Mouse (Mus musculus) retina, adult 2 months (tissue): Measurements from ENCODE around the gene Ssx2ip.

Source experiments
- DNase-seq: peaks from one replicate; pipeline ENCODE4 v3.0.0-alpha.2; 2012; ENCODE audit warnings: low read depth, low spot score

The Ssx2ip gene

DNA sequence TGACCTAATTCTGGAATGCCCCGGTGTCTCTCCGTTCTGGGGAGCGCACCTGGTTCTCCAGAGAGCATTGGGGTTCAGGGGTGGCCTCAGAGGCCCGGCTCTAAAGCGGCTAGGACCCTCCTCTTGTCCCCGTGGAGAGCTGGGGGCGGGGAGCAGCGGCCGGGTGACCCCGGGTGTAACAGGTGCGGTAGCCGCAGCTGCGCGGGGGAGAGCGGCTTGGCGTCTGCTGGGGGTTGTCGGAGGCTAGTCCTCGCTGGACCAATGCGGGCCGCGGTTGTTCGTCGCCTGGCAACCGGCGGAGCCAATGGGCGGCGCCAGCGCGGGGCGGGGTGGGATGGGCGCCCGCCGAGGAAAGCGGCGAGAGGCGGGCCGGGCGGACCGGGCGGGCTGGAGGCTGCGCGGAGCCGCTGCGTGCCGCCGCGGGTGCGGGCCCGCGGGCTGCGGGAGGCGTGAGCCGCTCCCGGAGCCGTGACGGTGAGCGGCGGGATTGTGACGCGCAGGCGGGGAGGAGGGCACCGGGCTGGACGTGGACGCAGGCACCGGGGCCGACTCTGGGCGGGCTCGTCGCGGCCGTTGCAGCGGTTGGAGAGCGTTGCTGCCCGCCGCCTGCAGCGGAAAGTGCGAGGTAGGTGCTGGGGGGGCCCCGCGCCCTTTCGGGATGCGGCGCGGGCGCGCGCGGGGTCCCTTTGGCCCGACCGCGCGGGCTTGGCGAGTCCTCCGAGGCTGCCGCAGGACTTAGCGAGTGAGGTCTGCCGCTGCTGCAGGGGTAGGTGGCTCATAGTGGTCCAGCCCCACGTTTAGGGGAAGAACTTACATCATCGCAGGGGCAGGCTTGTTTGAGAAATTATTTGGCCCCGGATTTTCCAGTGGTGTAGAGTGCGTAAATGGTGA is at the start of gene Ssx2ip:
Gene Ssx2ip, plus strand, starts transcription at position 332 of the 891 bp plus-strand sequence.
- DNase-seq, result peak; percentile 94

- DNase-seq, result no peak
Observed at GRCm38 (mm10) chr3:146355146-146355545, 49.3 kb upstream of the Ssx2ip start.

DNA sequence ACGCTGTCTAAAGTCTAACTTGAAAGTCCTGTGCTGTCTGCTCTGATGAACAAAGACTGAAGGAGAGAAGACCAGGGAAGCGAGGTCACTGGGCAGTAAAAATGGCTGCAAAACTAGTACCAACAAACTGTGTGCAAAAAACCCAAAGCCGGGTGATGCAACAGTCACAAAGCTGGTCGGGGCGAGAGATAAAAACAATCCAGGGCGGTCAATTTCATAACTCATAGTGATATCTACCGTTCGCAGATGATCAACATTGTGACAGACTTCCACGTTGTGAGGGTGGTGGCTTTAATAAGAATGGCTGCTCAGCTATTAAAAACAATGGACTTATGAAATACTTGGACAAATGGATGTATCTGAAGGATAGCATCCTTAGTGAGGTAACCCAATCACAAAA is 39.0 kb upstream of the Ssx2ip start:
- DNase-seq, result no peak

DNA sequence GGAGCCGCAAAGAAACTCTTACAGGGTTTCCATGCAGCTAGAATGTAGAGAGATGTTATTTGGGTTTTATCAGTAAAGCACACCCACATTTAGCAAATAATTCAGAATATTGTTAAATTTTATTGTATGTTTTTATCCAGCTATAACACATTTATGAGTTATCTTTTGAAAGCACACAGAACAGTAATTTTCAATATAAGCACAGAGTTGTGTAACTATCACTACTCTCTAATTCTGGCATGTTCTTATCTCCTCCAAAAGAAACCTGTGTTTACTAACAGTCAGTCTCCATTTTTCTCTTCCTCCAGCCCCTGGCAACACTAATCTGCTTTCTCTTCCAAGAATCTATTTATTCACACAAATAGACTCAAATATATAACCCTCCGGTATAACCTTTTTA is 37.4 kb upstream of the Ssx2ip start:
- DNase-seq, result no peak

DNA sequence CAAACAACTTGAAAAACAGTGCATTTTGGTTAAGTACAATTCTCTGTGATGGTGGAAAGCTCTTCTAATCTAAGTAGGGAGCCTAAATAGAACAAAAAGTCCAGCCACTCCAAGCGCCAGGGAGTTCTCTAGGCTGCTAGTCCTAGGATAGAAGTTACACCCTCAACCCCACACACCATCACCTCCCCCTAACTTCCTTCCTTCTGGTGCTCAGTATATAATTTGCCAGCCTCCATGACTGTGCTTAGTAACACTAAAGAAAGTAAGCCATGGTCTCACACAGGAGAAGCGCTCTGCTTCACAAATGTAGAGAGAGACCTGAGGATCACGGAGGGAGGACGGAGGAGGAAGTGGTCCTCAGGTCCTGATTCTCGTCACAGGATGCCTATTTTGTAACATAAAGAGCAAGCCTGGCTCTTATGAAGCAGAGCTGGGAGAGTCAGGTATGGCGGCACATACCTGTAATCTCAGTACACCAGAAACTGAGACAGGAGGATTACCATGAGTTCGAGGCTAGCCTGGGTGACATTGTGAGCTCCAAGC is 33.8 kb upstream of the Ssx2ip start:
- no peak for DNase-seq

DNA sequence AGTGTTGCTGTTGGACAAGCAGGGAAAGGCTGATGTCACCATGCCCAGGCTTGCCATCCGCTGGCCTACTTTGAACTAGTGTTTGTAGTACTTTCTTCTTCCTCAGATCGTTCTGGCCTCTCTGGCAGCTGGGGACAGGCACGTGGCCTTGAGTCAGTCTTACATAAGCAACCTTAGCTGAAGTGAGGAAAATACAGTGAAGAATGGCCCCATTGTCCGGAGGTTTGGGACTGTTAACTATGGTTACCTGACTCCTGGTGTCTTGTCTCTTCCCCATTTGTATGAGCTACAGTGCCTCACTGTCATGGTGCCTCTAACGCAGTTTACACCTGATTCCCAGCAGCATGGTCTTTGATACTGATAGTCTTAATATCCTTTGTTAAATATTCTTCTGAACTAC is 33.2 kb upstream of the Ssx2ip start:
- no peak for DNase-seq

DNA sequence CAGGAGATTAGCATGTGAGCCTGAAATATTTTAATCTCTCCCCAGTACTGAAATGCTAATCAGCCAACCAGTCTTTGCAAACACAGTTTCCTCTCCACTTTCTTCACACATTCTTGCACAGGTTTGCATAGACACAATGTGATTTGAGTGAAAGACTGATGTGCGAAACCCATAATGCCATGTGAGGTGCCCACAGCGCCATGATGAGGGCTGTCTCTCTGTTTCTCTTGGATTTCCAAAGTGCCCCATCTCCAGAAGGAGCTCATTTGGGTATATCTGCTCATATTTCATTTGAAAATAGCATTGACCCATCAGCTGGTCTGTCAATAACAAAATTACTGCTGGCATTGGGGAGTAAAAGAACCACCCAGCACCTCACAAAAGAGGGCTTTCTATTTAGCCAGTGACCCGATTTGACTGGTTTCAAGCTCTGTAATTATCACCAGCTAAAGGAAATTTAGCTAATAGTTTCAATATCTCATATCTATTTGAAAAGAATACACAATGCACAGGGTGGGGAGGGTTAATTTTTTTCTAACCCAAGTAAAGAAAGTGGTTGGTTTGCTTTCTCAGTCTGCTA is 29.8 kb upstream of the Ssx2ip start:
- no peak for DNase-seq

- no peak for DNase-seq
Observed at GRCm38 (mm10) chr3:146375224-146375657, 29.2 kb upstream of the Ssx2ip start.

DNA sequence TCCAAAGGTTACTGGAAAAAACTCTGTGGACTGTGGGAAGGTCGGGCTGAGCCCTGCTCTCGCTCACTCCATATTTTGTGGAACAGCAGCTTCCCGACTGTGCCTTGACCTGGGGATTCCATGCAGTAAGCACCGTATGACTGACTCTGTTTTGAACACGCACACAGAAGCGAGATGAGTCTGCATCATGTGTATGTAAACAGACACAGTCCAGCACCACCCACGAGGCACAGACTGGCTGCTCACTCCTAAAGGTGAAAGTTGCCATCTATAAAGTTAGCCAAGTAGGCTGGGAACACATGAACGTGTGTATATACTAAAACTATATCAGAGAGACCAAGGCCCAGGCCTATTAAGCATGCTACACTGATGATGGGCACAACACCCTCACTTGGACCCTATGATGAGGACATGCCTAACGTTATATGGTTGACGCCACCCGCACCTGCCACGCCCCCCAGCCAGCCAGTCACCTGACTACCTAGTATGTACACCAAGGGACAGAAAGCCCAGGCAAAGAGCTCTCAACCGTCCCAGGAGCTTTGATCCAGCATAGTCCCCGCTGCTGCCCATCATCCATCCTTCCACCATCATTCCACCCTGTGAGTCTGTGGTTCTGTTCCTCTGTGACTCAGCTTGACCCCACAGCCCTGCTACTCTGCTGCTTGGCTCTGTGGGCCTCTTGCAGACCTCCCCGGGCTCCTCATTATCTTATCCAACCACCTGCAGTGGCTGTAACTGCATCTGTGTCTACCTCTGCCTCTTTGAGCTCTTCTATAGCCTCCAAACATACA is 27.9 kb upstream of the Ssx2ip start:
- DNase-seq, result no peak

GRCm38 (mm10) chr3:146377216-146377615 is 27.2 kb upstream of the Ssx2ip start:
- DNase-seq, result no peak

GRCm38 (mm10) chr3:146378753-146379152 is 25.7 kb upstream of the Ssx2ip start:
- DNase-seq, result no peak

- DNase-seq, result no peak
Observed at GRCm38 (mm10) chr3:146379740-146380466, 24.5 kb upstream of the Ssx2ip start.

DNA sequence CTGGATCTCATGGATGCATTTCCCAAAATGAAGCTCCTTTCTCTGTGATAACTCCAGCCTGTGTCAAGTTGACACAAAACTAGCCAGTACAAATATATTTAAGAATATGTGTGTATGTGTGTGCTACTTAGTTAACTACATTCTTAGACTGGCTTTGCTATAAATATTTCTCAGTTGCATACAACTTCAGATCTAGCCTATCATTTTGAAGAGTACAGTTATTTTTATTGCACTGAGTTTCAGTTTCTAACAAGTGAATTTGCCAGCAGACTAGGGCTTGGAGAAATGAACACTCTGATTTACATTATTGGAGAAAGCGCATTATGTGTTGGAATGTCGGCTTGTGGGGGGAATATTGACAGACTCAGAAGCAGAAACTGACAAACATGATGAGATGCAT is 23.6 kb upstream of the Ssx2ip start:
- no peak for DNase-seq

- DNase-seq, result no peak
Observed at GRCm38 (mm10) chr3:146381471-146381870, 23.0 kb upstream of the Ssx2ip start.

DNA sequence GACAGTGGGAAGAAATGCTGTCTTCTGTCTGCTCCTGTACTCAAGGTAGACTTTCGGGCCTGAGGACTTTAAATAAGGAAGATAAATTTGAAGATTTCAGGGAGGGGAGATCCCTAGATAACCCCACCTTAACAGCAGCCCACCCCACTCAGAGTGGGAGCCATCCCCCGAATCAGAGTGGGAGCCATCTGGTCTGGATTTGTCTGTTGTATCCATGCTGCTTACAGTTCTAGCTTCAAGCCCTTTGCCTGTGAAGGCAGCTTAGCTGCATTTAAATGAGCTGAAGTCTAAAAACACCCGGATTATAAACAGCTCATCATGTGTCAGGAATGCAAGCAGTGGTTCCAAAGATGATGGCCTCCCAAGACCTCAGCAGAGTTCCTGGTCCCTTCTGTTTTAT is 17.6 kb upstream of the Ssx2ip start:
- DNase-seq, result no peak

DNA sequence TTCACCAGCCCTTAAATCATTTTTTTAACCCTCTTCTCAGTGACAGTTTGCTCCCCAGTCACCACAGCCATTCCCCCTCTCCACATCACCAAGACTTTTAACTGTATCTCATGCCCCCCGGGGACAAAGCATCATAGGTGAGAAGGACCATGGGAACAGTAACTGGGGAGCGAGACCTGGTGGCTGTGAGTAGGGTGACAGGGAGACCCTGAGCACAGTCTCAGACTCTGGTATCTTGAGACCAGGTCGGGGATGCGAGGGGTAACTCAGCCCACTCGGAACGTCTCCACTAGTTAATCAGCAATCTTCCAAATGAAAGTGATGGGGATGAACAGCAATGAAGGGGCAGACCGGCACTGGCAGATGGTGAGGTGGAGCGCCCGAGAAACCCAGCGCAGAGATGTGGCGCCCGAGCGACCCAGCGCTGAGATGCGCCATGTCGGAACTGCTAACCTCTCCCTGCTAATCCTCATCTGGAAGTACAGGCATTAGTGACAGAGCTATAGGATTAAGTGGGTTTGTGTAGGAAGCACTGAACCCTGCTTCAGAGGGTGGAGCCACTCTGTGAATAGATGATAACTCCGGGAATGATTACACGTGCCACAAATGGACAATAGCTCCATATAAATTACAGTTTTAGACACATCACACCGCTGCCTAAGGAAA is 11.7 kb upstream of the Ssx2ip start:
- no peak for DNase-seq

GRCm38 (mm10) chr3:146393641-146394100 is 10.8 kb upstream of the Ssx2ip start:
- DNase-seq, result no peak

- DNase-seq, result no peak
Observed at GRCm38 (mm10) chr3:146396256-146396655, 8.2 kb upstream of the Ssx2ip start.

DNA sequence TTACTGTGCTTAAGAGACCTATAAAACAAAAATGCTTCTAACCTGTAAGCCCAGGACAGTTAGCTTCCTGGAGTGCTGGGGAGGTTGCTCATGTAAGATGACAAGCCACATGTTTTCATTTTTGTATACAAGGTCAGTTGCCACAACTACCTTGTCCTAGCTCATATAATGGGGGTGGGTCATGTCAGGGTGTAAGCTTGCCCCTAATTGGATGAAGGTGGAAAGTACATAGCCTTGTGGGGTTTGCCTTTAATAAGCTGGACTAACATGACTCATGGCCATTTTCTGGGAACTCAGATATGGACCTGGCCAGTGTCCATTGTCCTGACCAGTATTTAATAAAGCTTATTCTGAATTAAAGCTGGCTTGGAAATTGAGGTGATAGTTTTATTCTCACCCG is 7.5 kb upstream of the Ssx2ip start:
- DNase-seq, result no peak

- no peak for DNase-seq
Observed at GRCm38 (mm10) chr3:146397847-146398246, 6.6 kb upstream of the Ssx2ip start.

GRCm38 (mm10) chr3:146399203-146399602 is 5.2 kb upstream of the Ssx2ip start:
- DNase-seq, result no peak
